Mouse (Mus musculus) liver, embryonic 14.5 days (tissue): ENCODE results near the gene Spire2. TPM values are rescaled to one million over a fixed set of nuclear protein-coding genes. Genes with fewer than 3 reads are reported as not detected.
A peak's percentile ranks its signal among the peaks of the same experiment; 100 is the strongest.

Experiments used
- ATAC-seq: fragments of 200-750 bp; cut with Nextera tagmentation; 2 replicates; pipeline ENCODE4 v1.8.0; 2017; ENCODE audit warnings: moderate number of reproducible peaks, mild to moderate bottlenecking, moderate library complexity; ENCODE audit not compliant: insufficient read depth
- DNase-seq, 3 experiments: peaks; one replicate each; pipeline ENCODE4 v3.0.0-alpha.2; 2012 to 2013; ENCODE audit warnings: low read depth in 3 of 3, low spot score in 3 of 3
- H3K27ac ChIP-seq: fragments of 300-500 bp; sonication (generic); 2 replicates; pipeline ENCODE4 v1.5.1; 2014; ENCODE audit warnings: moderate library complexity, mild to moderate bottlenecking, control low read depth, inconsistent platforms
- H3K27me3 ChIP-seq: fragments of 300-500 bp; sonication (generic); 2 replicates; pipeline ENCODE4 v1.6.1; 2014; ENCODE audit warnings: mild to moderate bottlenecking, low read length, moderate library complexity; ENCODE audit not compliant: control insufficient read depth, insufficient read depth
- H3K36me3 ChIP-seq: fragments of 300-500 bp; sonication (generic); replicated peaks from 2 replicates; pipeline ENCODE4 v1.6.1; 2014; ENCODE audit warnings: low read depth; ENCODE audit not compliant: control insufficient read depth, insufficient read depth
- H3K4me1 ChIP-seq, 2 experiments: fragments of 200-500 bp in 1 of 2; fragments of 300-500 bp in 1 of 2; sonication (generic) in 1 of 2; replicated peaks; 2 replicates each; pipeline ENCODE4 v1.6.1; 2012 to 2014; ENCODE audit warnings: antibody characterized with exemption in 1 of 2, inconsistent platforms in 1 of 2, low read length in 1 of 2; ENCODE audit not compliant: control insufficient read depth in 2 of 2, insufficient read depth in 2 of 2
- H3K4me2 ChIP-seq: fragments of 300-500 bp; sonication (generic); 2 replicates; pipeline ENCODE4 v1.6.1; 2014; ENCODE audit warnings: low read depth, mild to moderate bottlenecking, control low read depth, moderate library complexity
- H3K4me3 ChIP-seq, 2 experiments: fragments of 200-500 bp in 1 of 2; fragments of 300-500 bp in 1 of 2; sonication (generic) in 1 of 2; 2 replicates each; pipeline ENCODE4 v1.5.1; 2012 to 2014; ENCODE audit warnings: low read depth in 2 of 2, low read length in 2 of 2, mild to moderate bottlenecking in 2 of 2, control low read depth in 1 of 2, inconsistent platforms in 1 of 2, moderate library complexity in 1 of 2; ENCODE audit not compliant: insufficient read depth in 1 of 2
- H3K9ac ChIP-seq: fragments of 300-500 bp; sonication (generic); replicated peaks from 2 replicates; pipeline ENCODE4 v1.6.1; 2014; ENCODE audit warnings: mild to moderate bottlenecking, control low read depth, moderate library complexity
- H3K9me3 ChIP-seq: fragments of 300-500 bp; sonication (generic); 2 replicates; pipeline ENCODE4 v1.6.1; 2016; ENCODE audit warnings: low read length, mixed read lengths; ENCODE audit not compliant: control insufficient read depth
- CTCF ChIP-seq: IDR thresholded peaks from 2 replicates; pipeline ENCODE4 v1.5.1; 2016; ENCODE audit warnings: antibody characterized with exemption, low read depth, control low read depth
- EP300 ChIP-seq: IDR thresholded peaks from 2 replicates; pipeline ENCODE4 v1.6.1; 2016; ENCODE audit warnings: antibody characterized with exemption, low read depth
- WGBS: fragments of 180-500 bp; shearing (Covaris S2); extraction: QIAGEN DNeasy Blood & Tissue Kit; methylation state at CpG from one replicate; pipeline ENCODE4 v1.1.7; 2014; ENCODE audit not compliant: insufficient replicate concordance; 5-methylcytosine and 5-hydroxymethylcytosine counted together
- polyA plus RNA-seq, 2 experiments: library from polyadenylated mRNA; depleted of rRNA in 1 of 2; stranded (reverse) in 1 of 2; unstranded in 1 of 2; fragments of >200 nt; fragmentation: Nextera tagmentation in 1 of 2; extraction: Ambion mirVana in 1 of 2; gene quantifications; 2 replicates each; pipeline versions ENCODE4 v1.2.1 to v1.2.3; 2012 to 2014

Gene Spire2
- polyA plus RNA-seq, 2 experiments = 2.2 to 3.0 TPM

GRCm38 (mm10) chr8:123402730-123403326 lies 70.3 kb downstream of the Spire2 start:
- H3K9me3 ChIP-seq = no peaks in the 10 kb centered on the region
- DNase-seq = no peak
- H3K4me2 ChIP-seq = no peak overlapping the region
- TF ChIP-seq EP300 (no peak), CTCF (no peak)
- peaks cover 3 to 6% of the 10 kb centered on the region in 2 experiments; a peak in 3 of 4 replicates for H3K4me1 ChIP-seq
- H3K4me3 ChIP-seq = no peak overlapping the region
- peaks cover 13% of the 10 kb centered on the region for H3K36me3 ChIP-seq
- no peak overlapping the region for H3K27ac ChIP-seq
- H3K9ac ChIP-seq = no peak overlapping the region
- no peak for ATAC-seq
- 83% methylated on average over 9 of the region's 9 CpGs for WGBS
- H3K27me3 ChIP-seq = no peaks in the 10 kb centered on the region

- TF ChIP-seq CTCF (no peak), EP300 (no peak)
Observed at GRCm38 (mm10) chr8:123404521-123404920, 72.0 kb downstream of the Spire2 start.

GRCm38 (mm10) chr8:123406786-123407185 lies 74.3 kb downstream of the Spire2 start, which contains the start of gene Mc1r:
TSS of gene Mc1r (plus strand) at chr8:123407107.
- no peaks in the 10 kb centered on the region for H3K9me3 ChIP-seq
- H3K4me3 ChIP-seq = no peak within 1 kb of the TSS
- no peak within 1 kb of the TSS for H3K27ac ChIP-seq
- no peak within 1 kb of the TSS for H3K9ac ChIP-seq
- TF ChIP-seq EP300 = no peak
- peak; percentile 92 for TF ChIP-seq CTCF
- 2% methylated on average over 4 of the region's 4 CpGs for WGBS
- ATAC-seq (no peak), DNase-seq (peak in 2 of 3 experiments; percentile 38 to 40)
- peaks cover 13 to 25% of the 10 kb centered on the region in 2 experiments for H3K4me1 ChIP-seq
- no peaks in the 10 kb centered on the region for H3K36me3 ChIP-seq
- peaks cover 22% of the 10 kb centered on the region for H3K27me3 ChIP-seq
- H3K4me2 ChIP-seq = 0 out of 2 replicates have a peak within 1 kb of the TSS, but pooled peaks have one; percentile 9

More at GRCm38 (mm10) chr8:123404521-123404920, 72.0 kb downstream of the Spire2 start:
- H3K9ac ChIP-seq = no peak overlapping the region
- H3K4me1 ChIP-seq = peaks cover 6 to 17% of the 10 kb centered on the region in 2 experiments
- H3K4me2 ChIP-seq = no peak overlapping the region
- DNase-seq = no peak
- H3K36me3 ChIP-seq = peaks cover 2% of the 10 kb centered on the region; the same call in 1 of the 2 replicates
- H3K27ac ChIP-seq = no peak overlapping the region
- H3K9me3 ChIP-seq = no peaks in the 10 kb centered on the region
- H3K27me3 ChIP-seq = no peaks in the 10 kb centered on the region
- no peak for ATAC-seq
- WGBS = 44% methylated on average over 8 of the region's 8 CpGs
- no peak overlapping the region for H3K4me3 ChIP-seq

GRCm38 (mm10) chr8:123407612-123408011 lies 75.1 kb downstream of the Spire2 start:
- Histone ChIP-seq H3K4me3 (no peak overlapping the region), H3K9me3 (no peaks in the 10 kb centered on the region), H3K36me3 (no peaks in the 10 kb centered on the region), H3K27me3 (peaks cover 30% of the 10 kb centered on the region), H3K27ac (no peak overlapping the region), H3K9ac (no peak overlapping the region), H3K4me2 (no peak overlapping the region), H3K4me1 (peaks cover 18 to 33% of the 10 kb centered on the region in 2 experiments)
- TF ChIP-seq EP300 (no peak), CTCF (no peak)
- ATAC-seq = no peak
- no peak for DNase-seq
- whole genome bisulfite sequencing = 74% methylated on average over 13 of the region's 13 CpGs

GRCm38 (mm10) chr8:123408586-123409544 lies 76.4 kb downstream of the Spire2 start:
- Histone ChIP-seq H3K9ac (no peak overlapping the region), H3K9me3 (no peaks in the 10 kb centered on the region), H3K27me3 (peaks cover 36% of the 10 kb centered on the region), H3K27ac (no peak overlapping the region), H3K36me3 (no peaks in the 10 kb centered on the region), H3K4me1 (peaks cover 18 to 33% of the 10 kb centered on the region in 2 experiments), H3K4me2 (peak overlapping the region; percentile 37), H3K4me3 (no peak overlapping the region)
- 23% methylated on average over 9 of the region's 9 CpGs for WGBS
- ATAC-seq (peak; percentile 71), DNase-seq (no peak)
- no peak for TF ChIP-seq CTCF
- TF ChIP-seq EP300 = peak; percentile 52; the same call in 1 of the 2 replicates
